Mouse (Mus musculus): ENCODE results near the gene Prmt8. TPM values are rescaled to one million over a fixed set of nuclear protein-coding genes. Genes with fewer than 3 reads are reported as not detected.

Prmt8 gene
- polyA plus RNA-seq, 1 experiment from 2014 or later = 0.09 TPM

GRCm38 (mm10) chr6:127708218-127708628 lies 61.0 kb downstream of the Prmt8 start:
- no peak for ATAC-seq (ENCODE audit: insufficient number of reproducible peaks, insufficient read depth, low FRiP score, low read depth)
- 50% methylated on average over 1 of the region's 1 CpGs for WGBS
- H3K9me3 ChIP-seq (ENCODE audit: control insufficient read depth, low read length) = no peaks in the 10 kb centered on the region
- no peak overlapping the region for H3K4me3 ChIP-seq (ENCODE audit: control insufficient read depth in 1 of 2, insufficient read depth in 1 of 2, low read depth in 1 of 2, low read length in 2 of 2)
- H3K4me2 ChIP-seq (ENCODE audit: low read length) = no peak overlapping the region
- no peak overlapping the region; a peak in 1 of 4 replicates for H3K27ac ChIP-seq (replicated peaks in 1 of 2; ENCODE audit: control insufficient read depth in 1 of 2, insufficient read depth in 1 of 2, low read depth in 2 of 2, low read length in 2 of 2)
- H3K27me3 ChIP-seq (ENCODE audit: control insufficient read depth, insufficient read depth, low read length) = no peaks in the 10 kb centered on the region
- peaks cover 5 to 6% of the 10 kb centered on the region in 2 experiments; a peak in 3 of 4 replicates for H3K4me1 ChIP-seq (ENCODE audit: control insufficient read depth in 2 of 2, insufficient read depth in 2 of 2, low read length in 2 of 2)
- H3K36me3 ChIP-seq (ENCODE audit: control insufficient read depth, insufficient read depth, low read length) = no peaks in the 10 kb centered on the region
- no peak overlapping the region for H3K9ac ChIP-seq (ENCODE audit: low read length)

GRCm38 (mm10) chr6:127701036-127701783 lies 68.1 kb downstream of the Prmt8 start:
- Histone ChIP-seq H3K9me3 (ENCODE audit: control insufficient read depth, low read length) (no peaks in the 10 kb centered on the region), H3K4me1 (ENCODE audit: control insufficient read depth in 2 of 2, insufficient read depth in 2 of 2, low read length in 2 of 2) (peaks cover 0 to 4% of the 10 kb centered on the region in 2 experiments; a peak in 1 of 4 replicates), H3K27ac (replicated peaks in 1 of 2; ENCODE audit: control insufficient read depth in 1 of 2, insufficient read depth in 1 of 2, low read depth in 2 of 2, low read length in 2 of 2) (no peak overlapping the region), H3K27me3 (ENCODE audit: control insufficient read depth, insufficient read depth, low read length) (no peaks in the 10 kb centered on the region), H3K9ac (ENCODE audit: low read length) (no peak overlapping the region), H3K4me3 (ENCODE audit: control insufficient read depth in 1 of 2, insufficient read depth in 1 of 2, low read depth in 1 of 2, low read length in 2 of 2) (no peak overlapping the region), H3K36me3 (ENCODE audit: control insufficient read depth, insufficient read depth, low read length) (no peaks in the 10 kb centered on the region), H3K4me2 (ENCODE audit: low read length) (no peak overlapping the region)
- WGBS = 45% methylated on average over 11 of the region's 11 CpGs
- no peak for ATAC-seq (ENCODE audit: insufficient number of reproducible peaks, insufficient read depth, low FRiP score, low read depth)

- WGBS = 81% methylated on average over 7 of the region's 7 CpGs
- no peak overlapping the region for H3K4me3 ChIP-seq (ENCODE audit: control insufficient read depth in 1 of 2, insufficient read depth in 1 of 2, low read depth in 1 of 2, low read length in 2 of 2)
- no peaks in the 10 kb centered on the region for H3K36me3 ChIP-seq (ENCODE audit: control insufficient read depth, insufficient read depth, low read length)
- H3K9me3 ChIP-seq (ENCODE audit: control insufficient read depth, low read length) = no peaks in the 10 kb centered on the region
- H3K27me3 ChIP-seq (ENCODE audit: control insufficient read depth, insufficient read depth, low read length) = no peaks in the 10 kb centered on the region
- H3K9ac ChIP-seq (ENCODE audit: low read length) = no peak overlapping the region
- no peak overlapping the region for H3K27ac ChIP-seq (replicated peaks in 1 of 2; ENCODE audit: control insufficient read depth in 1 of 2, insufficient read depth in 1 of 2, low read depth in 2 of 2, low read length in 2 of 2)
- no peak for ATAC-seq (ENCODE audit: insufficient number of reproducible peaks, insufficient read depth, low FRiP score, low read depth)
- H3K4me2 ChIP-seq (ENCODE audit: low read length) = no peak overlapping the region
- H3K4me1 ChIP-seq (ENCODE audit: control insufficient read depth in 2 of 2, insufficient read depth in 2 of 2, low read length in 2 of 2) = no peaks in the 10 kb centered on the region
Observed at GRCm38 (mm10) chr6:127693681-127694080, 75.6 kb downstream of the Prmt8 start.

- no peaks in the 10 kb centered on the region for H3K9me3 ChIP-seq (ENCODE audit: control insufficient read depth, low read length)
- H3K27me3 ChIP-seq (ENCODE audit: control insufficient read depth, insufficient read depth, low read length) = no peaks in the 10 kb centered on the region
- 48% methylated on average over 7 of the region's 7 CpGs for WGBS
- H3K9ac ChIP-seq (ENCODE audit: low read length) = no peak overlapping the region
- H3K27ac ChIP-seq (replicated peaks in 1 of 2; ENCODE audit: control insufficient read depth in 1 of 2, insufficient read depth in 1 of 2, low read depth in 2 of 2, low read length in 2 of 2) = no peak overlapping the region
- no peaks in the 10 kb centered on the region for H3K36me3 ChIP-seq (ENCODE audit: control insufficient read depth, insufficient read depth, low read length)
- no peak for ATAC-seq (ENCODE audit: insufficient number of reproducible peaks, insufficient read depth, low FRiP score, low read depth)
- no peak overlapping the region for H3K4me3 ChIP-seq (ENCODE audit: control insufficient read depth in 1 of 2, insufficient read depth in 1 of 2, low read depth in 1 of 2, low read length in 2 of 2)
- H3K4me1 ChIP-seq (ENCODE audit: control insufficient read depth in 2 of 2, insufficient read depth in 2 of 2, low read length in 2 of 2) = no peaks in the 10 kb centered on the region
- no peak overlapping the region for H3K4me2 ChIP-seq (ENCODE audit: low read length)
Observed at GRCm38 (mm10) chr6:127692298-127692697, 77.0 kb downstream of the Prmt8 start.

- ATAC-seq (ENCODE audit: insufficient number of reproducible peaks, insufficient read depth, low FRiP score, low read depth) = no peak
- Histone ChIP-seq H3K4me1 (ENCODE audit: control insufficient read depth in 2 of 2, insufficient read depth in 2 of 2, low read length in 2 of 2) (peaks cover 4 to 6% of the 10 kb centered on the region in 2 experiments; a peak in 3 of 4 replicates), H3K4me3 (ENCODE audit: control insufficient read depth in 1 of 2, insufficient read depth in 1 of 2, low read depth in 1 of 2, low read length in 2 of 2) (no peak overlapping the region), H3K9me3 (ENCODE audit: control insufficient read depth, low read length) (no peaks in the 10 kb centered on the region), H3K36me3 (ENCODE audit: control insufficient read depth, insufficient read depth, low read length) (no peaks in the 10 kb centered on the region), H3K27me3 (ENCODE audit: control insufficient read depth, insufficient read depth, low read length) (no peaks in the 10 kb centered on the region), H3K4me2 (ENCODE audit: low read length) (no peak overlapping the region), H3K9ac (ENCODE audit: low read length) (no peak overlapping the region), H3K27ac (replicated peaks in 1 of 2; ENCODE audit: control insufficient read depth in 1 of 2, insufficient read depth in 1 of 2, low read depth in 2 of 2, low read length in 2 of 2) (no peak overlapping the region)
- 65% methylated on average over 6 of the region's 6 CpGs for WGBS
Observed at GRCm38 (mm10) chr6:127687181-127687860, 82.0 kb downstream of the Prmt8 start.

GRCm38 (mm10) chr6:127684981-127685380 lies 84.3 kb downstream of the Prmt8 start:
- ATAC-seq (ENCODE audit: insufficient number of reproducible peaks, insufficient read depth, low FRiP score, low read depth) = no peak
- no peaks in the 10 kb centered on the region for H3K9me3 ChIP-seq (ENCODE audit: control insufficient read depth, low read length)
- no peak overlapping the region for H3K9ac ChIP-seq (ENCODE audit: low read length)
- no peaks in the 10 kb centered on the region for H3K27me3 ChIP-seq (ENCODE audit: control insufficient read depth, insufficient read depth, low read length)
- no peak overlapping the region for H3K4me3 ChIP-seq (ENCODE audit: control insufficient read depth in 1 of 2, insufficient read depth in 1 of 2, low read depth in 1 of 2, low read length in 2 of 2)
- peaks cover 4 to 6% of the 10 kb centered on the region in 2 experiments; a peak in 3 of 4 replicates for H3K4me1 ChIP-seq (ENCODE audit: control insufficient read depth in 2 of 2, insufficient read depth in 2 of 2, low read length in 2 of 2)
- H3K27ac ChIP-seq (replicated peaks in 1 of 2; ENCODE audit: control insufficient read depth in 1 of 2, insufficient read depth in 1 of 2, low read depth in 2 of 2, low read length in 2 of 2) = no peak overlapping the region
- H3K4me2 ChIP-seq (ENCODE audit: low read length) = no peak overlapping the region
- no peaks in the 10 kb centered on the region for H3K36me3 ChIP-seq (ENCODE audit: control insufficient read depth, insufficient read depth, low read length)
- 82% methylated on average over 4 of the region's 4 CpGs for WGBS

GRCm38 (mm10) chr6:127683561-127683960 lies 85.7 kb downstream of the Prmt8 start:
- Histone ChIP-seq H3K4me1 (ENCODE audit: control insufficient read depth in 2 of 2, insufficient read depth in 2 of 2, low read length in 2 of 2) (peaks cover 4 to 6% of the 10 kb centered on the region in 2 experiments; a peak in 3 of 4 replicates), H3K4me2 (ENCODE audit: low read length) (no peak overlapping the region), H3K27me3 (ENCODE audit: control insufficient read depth, insufficient read depth, low read length) (no peaks in the 10 kb centered on the region), H3K9me3 (ENCODE audit: control insufficient read depth, low read length) (no peaks in the 10 kb centered on the region), H3K27ac (replicated peaks in 1 of 2; ENCODE audit: control insufficient read depth in 1 of 2, insufficient read depth in 1 of 2, low read depth in 2 of 2, low read length in 2 of 2) (no peak overlapping the region), H3K9ac (ENCODE audit: low read length) (no peak overlapping the region), H3K36me3 (ENCODE audit: control insufficient read depth, insufficient read depth, low read length) (no peaks in the 10 kb centered on the region), H3K4me3 (ENCODE audit: control insufficient read depth in 1 of 2, insufficient read depth in 1 of 2, low read depth in 1 of 2, low read length in 2 of 2) (no peak overlapping the region)
- WGBS = 17% methylated on average over 8 of the region's 8 CpGs
- ATAC-seq (ENCODE audit: insufficient number of reproducible peaks, insufficient read depth, low FRiP score, low read depth) = no peak

Data from heart, embryonic 14.5 days (tissue).